Mouse (Mus musculus) effector memory CD4-positive, alpha-beta T cell, adult 5 months (primary cell): ENCODE results near the gene Csnk2a1. TPM values are rescaled to one million over a fixed set of nuclear protein-coding genes. Genes with fewer than 3 reads are reported as not detected.

Experiments
- polyA plus RNA-seq: library from polyadenylated mRNA; unstranded; fragments of 100-300 nt; shearing (Covaris generic); gene quantifications from one replicate; pipeline ENCODE4 v1.2.1, GENCODE M21; 2017

Csnk2a1 gene
- 41.7 TPM for polyA plus RNA-seq

DNA sequence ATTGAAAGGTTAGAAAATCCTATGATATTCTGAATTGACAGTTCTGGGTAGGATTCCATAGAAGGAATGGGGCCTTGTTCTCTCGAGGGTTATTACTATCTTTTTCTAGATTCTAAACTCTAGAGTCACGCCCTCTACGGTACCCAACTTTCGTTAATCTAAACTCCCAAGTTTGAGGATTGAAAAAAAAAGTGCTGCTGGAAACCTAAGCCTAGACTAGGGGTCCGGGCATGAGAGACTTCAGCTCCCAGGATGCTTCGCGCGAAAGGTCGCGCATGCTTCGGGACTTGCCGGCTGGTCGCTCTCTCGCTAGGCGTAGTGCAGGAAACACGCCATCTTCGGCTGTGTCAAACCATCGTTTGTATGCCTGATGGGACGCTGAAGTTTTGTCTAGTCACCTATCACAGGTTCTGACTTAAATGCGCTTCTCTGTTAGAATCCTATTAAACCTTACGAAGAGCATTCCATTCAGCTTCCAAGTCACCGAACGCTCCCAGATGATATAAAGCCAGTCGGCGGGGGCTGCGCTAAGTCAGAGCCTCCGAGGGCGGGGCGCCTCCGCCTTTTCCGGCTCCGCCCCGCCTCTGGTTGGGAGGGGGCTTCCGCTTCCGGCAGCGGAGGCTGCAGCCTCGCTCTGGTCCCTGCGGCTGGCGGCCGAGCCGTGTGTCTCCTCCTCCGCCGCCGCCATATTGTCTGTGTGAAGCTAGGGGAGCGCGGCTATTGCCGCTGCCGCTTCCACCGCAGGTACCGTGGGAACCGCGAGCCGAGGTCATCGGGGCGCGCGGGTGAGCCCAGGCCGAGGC is at the start of gene Csnk2a1:
Csnk2a1 (plus strand) TSS at position 592 of the 803 bp plus-strand sequence.

DNA sequence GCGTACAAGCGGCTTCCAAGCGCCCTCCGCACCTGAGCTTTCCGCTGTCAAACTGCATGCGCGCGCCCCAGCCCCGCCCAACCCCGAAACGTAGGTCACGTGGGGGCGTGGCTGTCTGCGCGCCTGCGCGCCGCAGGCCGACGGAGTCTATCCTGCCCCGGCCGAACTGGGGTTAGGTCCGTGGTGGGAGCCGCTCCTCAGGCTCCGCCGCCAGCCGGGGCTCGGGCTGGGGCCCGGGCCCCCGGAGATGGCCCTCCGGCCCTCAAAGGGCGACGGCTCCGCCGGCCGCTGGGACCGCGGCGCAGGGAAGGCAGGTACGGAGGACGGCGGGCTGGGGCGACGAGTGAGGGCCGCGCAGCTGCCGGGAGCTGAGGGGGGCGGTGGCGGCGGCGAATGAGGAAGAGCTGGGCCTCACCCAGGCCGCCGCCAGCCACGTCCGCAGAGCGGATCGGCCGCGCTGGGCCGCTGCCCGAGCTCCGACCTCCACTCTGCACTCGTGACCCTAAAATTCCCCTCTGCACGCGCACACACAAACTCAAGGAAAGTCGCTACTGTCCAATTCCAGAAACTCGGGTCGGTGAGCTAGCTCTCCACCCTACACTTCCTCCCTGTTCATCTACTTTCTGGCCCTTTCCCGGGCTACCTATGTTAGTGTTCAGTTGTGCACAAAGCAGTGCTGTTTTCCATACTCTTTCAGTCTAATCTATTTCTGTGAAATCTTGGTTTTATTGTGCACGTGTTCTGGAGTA is 67.3 kb downstream of the Csnk2a1 start, which contains the start of gene Tbc1d20:
Tbc1d20 (plus strand) TSS at position 102 of the 749 bp plus-strand sequence.

Other genes starting within 250 kb of the Csnk2a1 start
- gene Fam110a, start 246.6 kb upstream of the Csnk2a1 start, polyA plus RNA-seq = 89.0 TPM
- 5.2 TPM for gene Slc52a3, start 230.3 kb upstream of the Csnk2a1 start, polyA plus RNA-seq
- not detected for gene Scrt2, start 145.3 kb upstream of the Csnk2a1 start, polyA plus RNA-seq
- gene Srxn1, start 121.3 kb upstream of the Csnk2a1 start, polyA plus RNA-seq = 5.1 TPM
- not detected for gene Tcf15, start 83.3 kb upstream of the Csnk2a1 start, polyA plus RNA-seq
- gene Tbc1d20, start 67.0 kb downstream of the Csnk2a1 start, polyA plus RNA-seq = 62.9 TPM
- gene Rbck1, start 105.8 kb downstream of the Csnk2a1 start, polyA plus RNA-seq = 247 TPM
- gene Trib3, start 117.2 kb downstream of the Csnk2a1 start, polyA plus RNA-seq = 4.6 TPM
- gene Nrsn2, start 149.8 kb downstream of the Csnk2a1 start, polyA plus RNA-seq = not detected
- 0.20 TPM for gene Sox12, start 171.2 kb downstream of the Csnk2a1 start, polyA plus RNA-seq
- gene Zcchc3, start 188.2 kb downstream of the Csnk2a1 start, polyA plus RNA-seq = 0.67 TPM
- not detected for gene 6820408C15Rik, start 188.7 kb downstream of the Csnk2a1 start, polyA plus RNA-seq
- not detected for gene Defb23, start 237.8 kb downstream of the Csnk2a1 start, polyA plus RNA-seq